Mouse (Mus musculus) bone marrow, adult 2 months (tissue): ENCODE data around the gene Spcs2. TPM values are rescaled to one million over a fixed set of nuclear protein-coding genes. Genes with fewer than 3 reads are reported as not detected.

Experiments
- H3K27ac ChIP-seq: fragments of 200-500 bp; 2 replicates; pipeline ENCODE4 v1.5.1; 2012; ENCODE audit warnings: low read depth, mild to moderate bottlenecking, control low read depth, inconsistent platforms, low read length; ENCODE audit not compliant: control insufficient read depth, poor library complexity, insufficient read depth
- H3K4me1 ChIP-seq: fragments of 200-500 bp; 2 replicates; pipeline ENCODE4 v1.6.1; 2011; ENCODE audit warnings: low read length; ENCODE audit not compliant: control insufficient read depth, insufficient read depth
- H3K4me3 ChIP-seq: fragments of 200-500 bp; replicated peaks from 2 replicates; pipeline ENCODE3; 2011; ENCODE audit warnings: mild to moderate bottlenecking, low read depth, low read length, control low read depth; ENCODE audit not compliant: control insufficient read depth
- CTCF ChIP-seq: fragments of 200-500 bp; IDR thresholded peaks from 2 replicates; pipeline ENCODE4 v1.5.1; 2011; ENCODE audit warnings: low read length, control low read depth; ENCODE audit not compliant: control insufficient read depth, insufficient read depth
- POLR2A ChIP-seq: fragments of 200-500 bp; IDR thresholded peaks from 2 replicates; pipeline ENCODE4 v1.6.1; 2011; ENCODE audit warnings: low read depth, mild to moderate bottlenecking, control low read depth, low read length, borderline replicate concordance; ENCODE audit not compliant: control insufficient read depth
- WGBS: fragments of 180-500 bp; shearing (Covaris S2); methylation state at CpG from one replicate; pipeline ENCODE4 v1.1.7; 2018; 5-methylcytosine and 5-hydroxymethylcytosine counted together
- polyA plus RNA-seq: library from polyadenylated mRNA; stranded (reverse); fragments of >200 nt; gene quantifications from 2 replicates; pipeline ENCODE4 v1.2.4, GENCODE M21; 2011; ENCODE audit warnings: low replicate concordance; ENCODE audit not compliant: missing spikeins, insufficient read depth, insufficient read length

The Spcs2 gene
- polyA plus RNA-seq, 1 experiment, result 59.2 TPM

- TF ChIP-seq POLR2A (no peak), CTCF (no peak)
- 84% methylated on average over 6 of the region's 6 CpGs for WGBS
- Histone ChIP-seq H3K4me1 (no peaks in the 10 kb centered on the region; the same call in 1 of the 2 replicates), H3K27ac (no peak overlapping the region), H3K4me3 (no peak overlapping the region)
Observed at GRCm38 (mm10) chr7:99894478-99894877, 31.2 kb upstream of the Spcs2 start.

- no peaks in the 10 kb centered on the region; the same call in 1 of the 2 replicates for H3K4me1 ChIP-seq
- no peak overlapping the region for H3K4me3 ChIP-seq
- TF ChIP-seq CTCF (no peak), POLR2A (no peak)
- H3K27ac ChIP-seq, result no peak overlapping the region
- 80% methylated on average over 3 of the region's 3 CpGs for WGBS
Observed at GRCm38 (mm10) chr7:99893967-99894366, 30.7 kb upstream of the Spcs2 start.

- WGBS, result 76% methylated on average over 2 of the region's 2 CpGs
Observed at GRCm38 (mm10) chr7:99892351-99892750, 29.1 kb upstream of the Spcs2 start.

GRCm38 (mm10) chr7:99891471-99891870, 28.2 kb upstream of the Spcs2 start:
- Histone ChIP-seq H3K4me1 (no peaks in the 10 kb centered on the region; the same call in 1 of the 2 replicates), H3K4me3 (no peak overlapping the region), H3K27ac (no peak overlapping the region)
- 22% methylated on average over 3 of the region's 3 CpGs for WGBS
- TF ChIP-seq CTCF, result no peak

More at GRCm38 (mm10) chr7:99892351-99892750, 29.1 kb upstream of the Spcs2 start:
- no peaks in the 10 kb centered on the region; the same call in 1 of the 2 replicates for H3K4me1 ChIP-seq
- H3K4me3 ChIP-seq, result no peak overlapping the region
- no peak overlapping the region for H3K27ac ChIP-seq
- no peak for TF ChIP-seq POLR2A
- no peak for TF ChIP-seq CTCF

- WGBS, result 65% methylated on average over 3 of the region's 3 CpGs
Observed at GRCm38 (mm10) chr7:99890168-99890755, 27.0 kb upstream of the Spcs2 start.

GRCm38 (mm10) chr7:99889175-99889880, 26.1 kb upstream of the Spcs2 start:
- Histone ChIP-seq H3K4me1 (no peaks in the 10 kb centered on the region; the same call in 1 of the 2 replicates), H3K27ac (no peak overlapping the region), H3K4me3 (no peak overlapping the region)
- WGBS, result 11% methylated on average over 10 of the region's 10 CpGs
- no peak for TF ChIP-seq POLR2A
- peak; percentile 54 for TF ChIP-seq CTCF

More at GRCm38 (mm10) chr7:99890168-99890755, 27.0 kb upstream of the Spcs2 start:
- no peak for TF ChIP-seq POLR2A
- TF ChIP-seq CTCF, result no peak
- H3K4me1 ChIP-seq, result no peaks in the 10 kb centered on the region; the same call in 1 of the 2 replicates
- H3K4me3 ChIP-seq, result no peak overlapping the region
- H3K27ac ChIP-seq, result no peak overlapping the region

- TF ChIP-seq POLR2A, result no peak
- no peak for TF ChIP-seq CTCF
- H3K4me3 ChIP-seq, result no peak overlapping the region
- H3K4me1 ChIP-seq, result no peaks in the 10 kb centered on the region; the same call in 1 of the 2 replicates
- no peak overlapping the region for H3K27ac ChIP-seq
Observed at GRCm38 (mm10) chr7:99887743-99888142, 24.5 kb upstream of the Spcs2 start.

GRCm38 (mm10) chr7:99887230-99887735, 24.0 kb upstream of the Spcs2 start:
- Histone ChIP-seq H3K4me1 (no peaks in the 10 kb centered on the region; the same call in 1 of the 2 replicates), H3K4me3 (no peak overlapping the region), H3K27ac (no peak overlapping the region)
- 44% methylated on average over 2 of the region's 2 CpGs for WGBS
- TF ChIP-seq CTCF, result no peak
- TF ChIP-seq POLR2A, result no peak

GRCm38 (mm10) chr7:99878254-99878653, 15.0 kb upstream of the Spcs2 start:
- no peak for TF ChIP-seq CTCF
- TF ChIP-seq POLR2A, result no peak
- no peak overlapping the region for H3K4me3 ChIP-seq
- WGBS, result 72% methylated on average over 2 of the region's 2 CpGs
- H3K4me1 ChIP-seq, result no peaks in the 10 kb centered on the region
- H3K27ac ChIP-seq, result no peak overlapping the region
